Mouse (Mus musculus) liver, adult 2 months (tissue): ENCODE measurements around the gene Hrk. TPM values are rescaled to one million over a fixed set of nuclear protein-coding genes. Genes with fewer than 3 reads are reported as not detected.

Source experiments
- DNase-seq: peaks from one replicate; pipeline ENCODE4 v3.0.0-alpha.2; 2011; ENCODE audit warnings: low read depth, low spot score; ENCODE audit errors: extremely low read depth
- H3K27ac ChIP-seq: fragments of 200-500 bp; replicated peaks from 2 replicates; pipeline ENCODE4 v1.5.1; 2012; ENCODE audit warnings: low read depth, mild to moderate bottlenecking, control low read depth, inconsistent platforms, low read length; ENCODE audit not compliant: insufficient read depth
- H3K27me3 ChIP-seq: fragments of 200-500 bp; 2 replicates; pipeline ENCODE4 v1.6.1; 2012; ENCODE audit warnings: mild to moderate bottlenecking, moderate library complexity, low read length, inconsistent platforms; ENCODE audit not compliant: control insufficient read depth, insufficient read depth
- H3K36me3 ChIP-seq: fragments of 200-500 bp; 2 replicates; pipeline ENCODE4 v1.6.1; 2012; ENCODE audit warnings: low read length, inconsistent platforms; ENCODE audit not compliant: control insufficient read depth, insufficient read depth
- H3K4me1 ChIP-seq: fragments of 200-500 bp; 2 replicates; pipeline ENCODE4 v1.6.1; 2011; ENCODE audit warnings: low read length; ENCODE audit not compliant: control insufficient read depth, insufficient read depth
- H3K4me3 ChIP-seq: fragments of 200-500 bp; 2 replicates; pipeline ENCODE4 v1.5.1; 2011; ENCODE audit warnings: low read depth, mild to moderate bottlenecking, control low read depth, low read length, moderate library complexity; ENCODE audit not compliant: insufficient read depth
- H3K79me2 ChIP-seq: fragments of 200-500 bp; 2 replicates; pipeline ENCODE4 v1.6.1; 2012; ENCODE audit warnings: inconsistent platforms, mild to moderate bottlenecking, low read length, moderate library complexity; ENCODE audit not compliant: control insufficient read depth, insufficient read depth
- H3K9ac ChIP-seq: fragments of 200-500 bp; 2 replicates; pipeline ENCODE4 v1.6.1; 2012; ENCODE audit warnings: low read depth, mild to moderate bottlenecking, control low read depth, inconsistent platforms, low read length
- CTCF ChIP-seq: fragments of 200-500 bp; IDR thresholded peaks from 2 replicates; pipeline ENCODE4 v1.5.1; 2011; ENCODE audit warnings: low read depth, low read length, control low read depth
- POLR2A ChIP-seq: fragments of 200-500 bp; IDR thresholded peaks from 2 replicates; pipeline ENCODE4 v1.6.1; 2011; ENCODE audit warnings: low read length, control low read depth; ENCODE audit not compliant: insufficient read depth; ENCODE audit errors: extremely low read depth
- WGBS: fragments of 180-500 bp; shearing (Covaris S2); methylation state at CpG from one replicate; pipeline ENCODE4 v1.1.7; 2018; 5-methylcytosine and 5-hydroxymethylcytosine counted together
- polyA plus RNA-seq: library from polyadenylated mRNA; depleted of rRNA; stranded (reverse); fragments of >200 nt; gene quantifications from 2 replicates; pipeline ENCODE4 v1.2.3, GENCODE M21; 2012
- total RNA-seq: library from RNA; depleted of rRNA; stranded (reverse); fragments of >200 nt; gene quantifications from 2 replicates; pipeline ENCODE4 v1.2.3, GENCODE M21; 2014

Hrk gene
- total and polyA plus RNA-seq, 2 experiments = 0.02 to 0.09 TPM

DNA sequence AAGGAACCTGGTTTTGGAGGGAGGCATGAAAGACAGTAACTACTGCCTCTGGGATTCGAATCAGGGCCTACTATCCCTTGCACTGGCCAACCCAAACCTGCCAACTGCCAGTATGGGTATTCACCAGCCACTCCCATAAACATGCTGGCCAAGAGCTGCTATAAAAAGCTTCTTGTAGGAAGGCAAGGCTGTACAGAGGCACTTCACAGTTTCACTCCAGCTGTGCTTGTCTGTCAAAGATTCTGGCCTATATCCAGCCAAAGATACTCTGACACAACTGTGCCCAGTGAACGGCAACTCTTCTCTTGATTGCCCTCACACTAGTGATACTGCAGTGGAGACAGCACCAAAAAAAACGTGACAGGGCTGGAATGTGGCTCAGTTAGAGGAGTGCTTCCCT, 14.7 kb upstream of the Hrk start:
- no peak overlapping the region for H3K27ac ChIP-seq
- no peaks in the 10 kb centered on the region for H3K27me3 ChIP-seq
- DNase-seq = no peak
- WGBS = 52% methylated on average over 3 of the region's 3 CpGs
- no peak for TF ChIP-seq POLR2A
- no peak for TF ChIP-seq CTCF
- no peak overlapping the region for H3K4me3 ChIP-seq
- H3K36me3 ChIP-seq = no peaks in the 10 kb centered on the region
- no peak overlapping the region for H3K9ac ChIP-seq
- peaks cover 56% of the 10 kb centered on the region for H3K79me2 ChIP-seq
- peaks cover 2% of the 10 kb centered on the region; the same call in 1 of the 2 replicates for H3K4me1 ChIP-seq

- Histone ChIP-seq H3K79me2 (peaks cover 24% of the 10 kb centered on the region; the same call in 1 of the 2 replicates), H3K9ac (peak within 1 kb of the TSS; percentile 91), H3K4me1 (peaks cover 2% of the 10 kb centered on the region; the same call in 1 of the 2 replicates), H3K27me3 (no peaks in the 10 kb centered on the region), H3K4me3 (peak within 1 kb of the TSS; percentile 89), H3K27ac (no peak within 1 kb of the TSS), H3K36me3 (no peaks in the 10 kb centered on the region)
- peak; percentile 76 for DNase-seq
- TF ChIP-seq CTCF (no peak), POLR2A (no peak)
- WGBS = under 1% methylated on average over 64 of the region's 67 CpGs
Observed at GRCm38 (mm10) chr5:118154839-118155564, 9.4 kb upstream of the Hrk start, which contains the start of gene Fbxw8. Gene Fbxw8 (minus strand): TSS chr5:118155464.

DNA sequence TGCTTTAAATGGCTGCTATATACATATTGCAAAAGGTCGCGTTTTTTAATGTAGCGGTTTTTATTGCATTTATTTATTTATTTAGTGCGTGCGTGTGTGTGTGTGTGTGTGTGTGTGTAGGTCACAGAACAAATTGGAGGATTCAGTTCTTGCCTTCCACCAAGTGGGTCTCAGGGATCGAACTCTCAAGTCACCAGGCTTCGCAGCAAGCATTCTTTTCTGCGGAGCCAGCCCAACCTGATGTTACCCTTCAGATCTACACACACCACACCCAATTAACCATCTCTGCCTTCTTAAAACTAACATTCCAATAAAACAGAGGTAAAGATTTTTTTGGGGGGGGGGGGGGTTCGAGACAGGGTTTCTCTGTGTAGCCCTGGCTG, 8.9 kb upstream of the Hrk start:
- no peak for DNase-seq
- WGBS = 28% methylated on average over 9 of the region's 9 CpGs
- peaks cover 23% of the 10 kb centered on the region; the same call in 1 of the 2 replicates for H3K79me2 ChIP-seq
- no peaks in the 10 kb centered on the region for H3K27me3 ChIP-seq
- TF ChIP-seq POLR2A (no peak), CTCF (no peak)
- no peak overlapping the region for H3K9ac ChIP-seq
- H3K4me1 ChIP-seq = peaks cover 2% of the 10 kb centered on the region; the same call in 1 of the 2 replicates
- no peaks in the 10 kb centered on the region for H3K36me3 ChIP-seq
- no peak overlapping the region for H3K27ac ChIP-seq
- peak overlapping the region; percentile 89 for H3K4me3 ChIP-seq

DNA sequence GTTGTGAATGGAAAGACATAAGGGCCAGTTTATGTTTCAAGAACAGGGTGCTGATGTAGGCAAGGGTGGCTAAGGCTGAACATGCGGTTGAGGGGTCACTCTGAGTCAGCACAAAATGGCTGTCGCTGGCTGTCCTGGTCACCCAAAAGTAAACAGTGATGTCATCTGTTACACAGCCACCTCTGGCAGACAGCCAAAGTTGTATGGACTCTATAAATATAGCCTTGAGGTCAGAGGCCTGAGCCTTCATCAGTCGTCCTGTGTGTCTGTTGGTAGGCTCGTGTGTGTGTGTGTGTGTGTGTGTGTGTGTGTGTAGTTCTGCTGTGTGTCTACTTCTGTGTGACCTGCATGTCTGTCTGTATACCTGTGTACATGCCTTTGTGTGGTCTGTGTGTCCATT, 7.5 kb upstream of the Hrk start:
- Histone ChIP-seq H3K9ac (no peak overlapping the region), H3K79me2 (peaks cover 17% of the 10 kb centered on the region; the same call in 1 of the 2 replicates), H3K36me3 (no peaks in the 10 kb centered on the region), H3K27ac (no peak overlapping the region), H3K27me3 (no peaks in the 10 kb centered on the region), H3K4me1 (peaks cover 2% of the 10 kb centered on the region; the same call in 1 of the 2 replicates), H3K4me3 (no peak overlapping the region)
- TF ChIP-seq CTCF (no peak), POLR2A (no peak)
- DNase-seq = no peak
- 25% methylated on average over 4 of the region's 4 CpGs for WGBS

GRCm38 (mm10) chr5:118160691-118161090, 3.8 kb upstream of the Hrk start:
- no peak overlapping the region for H3K27ac ChIP-seq
- no peaks in the 10 kb centered on the region for H3K27me3 ChIP-seq
- no peaks in the 10 kb centered on the region for H3K36me3 ChIP-seq
- no peaks in the 10 kb centered on the region for H3K79me2 ChIP-seq
- TF ChIP-seq CTCF = no peak
- no peaks in the 10 kb centered on the region for H3K4me1 ChIP-seq
- no peak overlapping the region for H3K9ac ChIP-seq
- 36% methylated on average over 4 of the region's 4 CpGs for WGBS
- no peak overlapping the region for H3K4me3 ChIP-seq
- DNase-seq = no peak

- no peak overlapping the region for H3K4me3 ChIP-seq
- no peak for TF ChIP-seq CTCF
- TF ChIP-seq POLR2A = no peak
- H3K9ac ChIP-seq = no peak overlapping the region
- H3K27me3 ChIP-seq = peaks cover 6% of the 10 kb centered on the region; the same call in 1 of the 2 replicates
- DNase-seq = peak; percentile 13
- no peak overlapping the region for H3K27ac ChIP-seq
- H3K79me2 ChIP-seq = no peaks in the 10 kb centered on the region
- H3K4me1 ChIP-seq = peaks cover 5% of the 10 kb centered on the region
- H3K36me3 ChIP-seq = no peaks in the 10 kb centered on the region
Observed at GRCm38 (mm10) chr5:118165462-118165861, 1.0 kb downstream of the Hrk start.
